Mouse (Mus musculus) heart, embryonic 12.5 days (tissue): ENCODE data around the gene Fbxo34. TPM values are rescaled to one million over a fixed set of nuclear protein-coding genes. Genes with fewer than 3 reads are reported as not detected.
"Not testable (repeated sequence)": the region's sequence is repeated elsewhere in the genome, so short reads cannot be mapped to it uniquely, and the experiment has no call there.

Experiments used
- ATAC-seq: fragments of 200-750 bp; cut with Nextera tagmentation; 2 replicates; pipeline ENCODE4 v1.8.0; 2017; ENCODE audit warnings: moderate TSS enrichment, moderate library complexity; ENCODE audit not compliant: insufficient number of reproducible peaks, low FRiP score
- H3K27ac ChIP-seq: fragments of 300-500 bp; sonication (generic); 2 replicates; pipeline ENCODE4 v1.5.1; 2016; ENCODE audit warnings: mild to moderate bottlenecking, moderate library complexity; ENCODE audit not compliant: poor library complexity, severe bottlenecking
- H3K27me3 ChIP-seq: fragments of 300-500 bp; sonication (generic); replicated peaks from 2 replicates; pipeline ENCODE4 v1.6.1; 2016; ENCODE audit warnings: mild to moderate bottlenecking, moderate library complexity
- H3K36me3 ChIP-seq: fragments of 300-500 bp; sonication (generic); 2 replicates; pipeline ENCODE4 v1.6.1; 2016; ENCODE audit warnings: mild to moderate bottlenecking, moderate library complexity
- H3K4me1 ChIP-seq: fragments of 300-500 bp; sonication (generic); replicated peaks from 2 replicates; pipeline ENCODE4 v1.6.1; 2016; ENCODE audit warnings: mild to moderate bottlenecking
- H3K4me2 ChIP-seq: fragments of 300-500 bp; sonication (generic); 2 replicates; pipeline ENCODE4 v1.6.1; 2016; ENCODE audit warnings: mild to moderate bottlenecking, moderate library complexity
- H3K4me3 ChIP-seq: fragments of 300-500 bp; sonication (generic); 2 replicates; pipeline ENCODE4 v1.5.1; 2016; ENCODE audit warnings: mild to moderate bottlenecking
- H3K9ac ChIP-seq: fragments of 300-500 bp; sonication (generic); 2 replicates; pipeline ENCODE4 v1.6.1; 2016; ENCODE audit warnings: mild to moderate bottlenecking, moderate library complexity
- H3K9me3 ChIP-seq: fragments of 300-500 bp; sonication (generic); replicated peaks from 2 replicates; pipeline ENCODE4 v1.6.1; 2016; ENCODE audit warnings: mild to moderate bottlenecking, moderate library complexity
- WGBS: fragments of 180-500 bp; shearing (Covaris S2); methylation state at CpG from one replicate; pipeline ENCODE4 v1.1.7; 2016; 5-methylcytosine and 5-hydroxymethylcytosine counted together
- polyA plus RNA-seq: library from polyadenylated mRNA; unstranded; fragments of >200 nt; fragmentation: Nextera tagmentation; extraction: Ambion mirVana; gene quantifications from 2 replicates; pipeline ENCODE4 v1.2.1, GENCODE M21; 2016

Gene Fbxo34
- 24.0 and 24.8 TPM in 2 replicates for polyA plus RNA-seq

GRCm38 (mm10) chr14:47450121-47450520 lies at the start of gene Fbxo34:
Gene Fbxo34 (plus strand): TSS chr14:47450421.
- H3K9me3 ChIP-seq, H3K27ac ChIP-seq, H3K4me3 ChIP-seq, H3K9ac ChIP-seq, H3K36me3 ChIP-seq, H3K4me1 ChIP-seq, H3K27me3 ChIP-seq, ATAC-seq, H3K4me2 ChIP-seq: not testable (repeated sequence)
- 91% methylated on average over 3 of the region's 5 CpGs for WGBS

GRCm38 (mm10) chr14:47402735-47403134 lies 47.5 kb upstream of the Fbxo34 start:
- no peak for ATAC-seq
- Histone ChIP-seq H3K9me3 (no peaks in the 10 kb centered on the region), H3K4me2 (no peak overlapping the region), H3K27me3 (no peaks in the 10 kb centered on the region), H3K4me3 (no peak overlapping the region), H3K9ac (no peak overlapping the region), H3K27ac (no peak overlapping the region), H3K36me3 (peaks cover 88% of the 10 kb centered on the region), H3K4me1 (no peaks in the 10 kb centered on the region)
- 91% methylated on average over 8 of the region's 8 CpGs for WGBS

DNA sequence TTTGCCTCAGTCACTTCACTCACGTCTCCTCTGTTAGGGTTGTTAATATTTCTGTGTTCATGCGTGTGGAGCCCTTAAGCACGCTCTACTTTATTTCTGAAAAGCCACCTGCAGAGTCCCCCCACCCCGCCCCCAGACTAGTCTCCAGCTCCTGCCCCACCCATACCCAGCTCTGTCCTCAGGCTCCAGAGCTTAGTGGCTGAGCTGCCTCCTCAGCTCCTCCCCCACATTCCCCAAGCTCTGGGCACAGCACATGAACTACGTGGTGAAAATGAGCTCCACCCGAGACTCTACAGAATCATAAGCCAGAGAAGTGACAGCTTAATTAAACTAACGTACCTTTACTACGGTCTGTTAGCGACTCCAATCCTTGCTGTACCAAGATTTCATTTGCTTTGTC lies 44.2 kb upstream of the Fbxo34 start:
- no peaks in the 10 kb centered on the region for H3K4me1 ChIP-seq
- H3K4me2 ChIP-seq, result no peak overlapping the region
- H3K9ac ChIP-seq, result no peak overlapping the region
- no peak overlapping the region for H3K4me3 ChIP-seq
- WGBS, result 85% methylated on average over 9 of the region's 9 CpGs
- ATAC-seq, result no peak
- no peaks in the 10 kb centered on the region for H3K9me3 ChIP-seq
- H3K36me3 ChIP-seq, result peaks cover 94% of the 10 kb centered on the region
- no peak overlapping the region for H3K27ac ChIP-seq
- no peaks in the 10 kb centered on the region for H3K27me3 ChIP-seq

GRCm38 (mm10) chr14:47417346-47417745 lies 32.9 kb upstream of the Fbxo34 start:
- Histone ChIP-seq H3K27ac (no peak overlapping the region), H3K9me3 (no peaks in the 10 kb centered on the region), H3K4me1 (peaks cover 15% of the 10 kb centered on the region), H3K9ac (peak overlapping the region; percentile 72), H3K27me3 (no peaks in the 10 kb centered on the region), H3K4me2 (peak overlapping the region; percentile 82), H3K4me3 (peak overlapping the region; percentile 79), H3K36me3 (peaks cover 37% of the 10 kb centered on the region)
- 31% methylated on average over 3 of the region's 3 CpGs for WGBS
- no peak for ATAC-seq

DNA sequence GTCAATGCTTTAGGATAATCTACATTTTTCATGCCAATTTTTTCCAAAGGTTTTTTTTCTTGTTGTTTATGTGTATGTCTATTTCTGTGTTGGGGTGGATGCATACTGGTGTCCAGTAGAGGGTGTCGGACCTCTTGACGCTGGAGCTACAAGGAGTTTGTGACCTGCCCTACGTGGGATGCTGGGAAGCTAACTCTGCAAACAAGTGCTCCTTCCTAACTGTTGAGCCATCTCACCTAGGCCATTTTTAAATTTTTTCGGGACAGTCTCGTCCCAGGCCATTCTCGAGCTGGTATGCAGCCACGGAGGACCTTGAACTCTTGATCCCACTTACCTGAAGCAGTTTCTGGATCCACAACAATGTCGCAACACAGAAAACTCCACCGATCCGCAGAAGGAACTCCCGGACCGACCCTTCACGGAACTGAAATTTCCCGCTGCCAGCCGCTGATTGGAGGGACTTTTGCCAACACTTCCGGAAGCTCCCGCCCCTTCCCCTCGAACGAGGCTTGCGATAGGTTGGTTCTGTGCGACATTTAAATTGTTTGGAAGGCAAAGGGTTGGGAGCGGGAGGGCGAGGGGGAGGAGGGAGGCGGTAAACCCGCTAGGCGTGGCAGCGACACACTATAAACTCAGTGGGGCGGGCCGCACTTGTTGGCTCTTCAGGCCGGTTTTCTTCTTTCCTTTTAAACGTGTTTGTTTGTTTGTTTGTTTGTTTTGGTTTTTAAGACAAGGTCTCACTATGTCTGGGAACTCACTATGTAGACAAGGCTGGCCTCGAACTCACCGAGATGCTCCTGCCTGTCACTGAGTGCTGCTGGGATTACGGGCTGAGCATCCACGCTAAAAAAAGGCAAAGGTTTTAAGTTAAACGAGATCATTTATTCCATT lies 32.2 kb upstream of the Fbxo34 start, which contains the start of gene Dlgap5:
Gene Dlgap5 (minus strand): TSS at position 633 of the 891 bp plus-strand sequence.
- 2% methylated on average over 36 of the region's 36 CpGs for WGBS
- Histone ChIP-seq H3K27me3 (no peaks in the 10 kb centered on the region), H3K4me2 (peak within 1 kb of the TSS; percentile 82), H3K9ac (peak within 1 kb of the TSS; percentile 72), H3K4me3 (peak within 1 kb of the TSS; percentile 79), H3K4me1 (peaks cover 15% of the 10 kb centered on the region), H3K27ac (0 out of 2 replicates have a peak within 1 kb of the TSS, but pooled peaks have one; percentile 48), H3K9me3 (no peaks in the 10 kb centered on the region), H3K36me3 (peaks cover 32% of the 10 kb centered on the region)
- peak; percentile 94 for ATAC-seq

DNA sequence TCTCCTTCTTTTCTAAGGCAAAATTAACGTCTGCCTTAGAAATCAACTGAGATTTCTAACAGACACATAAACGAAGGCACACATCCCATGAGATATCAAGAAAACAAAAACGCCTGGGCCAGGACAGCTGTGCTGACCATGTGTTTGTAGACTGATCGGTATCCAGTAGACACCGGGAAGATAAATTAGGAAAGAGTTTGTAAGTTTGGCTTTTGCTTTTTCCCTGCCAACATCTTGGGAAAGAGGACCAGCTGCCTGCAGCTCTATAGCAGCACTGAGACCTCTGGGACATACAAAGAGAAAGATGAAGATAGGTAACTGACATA lies 31.6 kb upstream of the Fbxo34 start:
- Histone ChIP-seq H3K9ac (peak overlapping the region; percentile 72), H3K4me1 (peaks cover 15% of the 10 kb centered on the region), H3K9me3 (no peaks in the 10 kb centered on the region), H3K4me2 (peak overlapping the region; percentile 82), H3K4me3 (peak overlapping the region; percentile 79), H3K27me3 (no peaks in the 10 kb centered on the region), H3K27ac (no peak overlapping the region), H3K36me3 (peaks cover 26% of the 10 kb centered on the region)
- no peak for ATAC-seq
- 44% methylated on average over 5 of the region's 5 CpGs for WGBS

DNA sequence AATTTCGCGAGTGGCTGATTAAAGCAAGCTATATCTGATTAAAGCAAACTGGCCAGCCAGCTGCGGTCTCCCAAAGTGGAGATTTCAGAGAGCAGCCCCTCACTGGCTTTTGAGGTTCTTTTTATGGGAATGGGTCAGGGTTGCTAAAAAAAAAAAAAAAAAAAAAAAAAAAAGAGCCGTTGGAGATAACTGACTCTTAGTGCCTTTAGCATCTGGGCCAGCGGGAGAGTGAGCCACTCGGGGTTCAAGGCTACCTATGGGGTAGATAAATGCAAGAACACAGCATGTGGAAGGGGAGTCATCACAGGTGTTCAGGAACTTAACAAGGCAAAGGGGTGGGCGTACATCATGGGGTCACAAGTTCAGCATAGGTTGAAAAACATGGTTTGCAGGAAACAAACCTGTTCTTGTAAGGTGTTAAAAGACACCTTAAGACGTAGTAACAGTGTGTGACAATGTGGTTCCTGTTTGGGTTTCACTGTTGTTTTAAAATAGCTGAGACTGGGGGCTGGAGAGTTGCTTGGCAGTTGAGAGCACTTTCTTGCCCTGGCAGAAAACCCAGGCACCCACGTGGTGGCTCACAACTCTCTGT lies 31.1 kb upstream of the Fbxo34 start:
- H3K9ac ChIP-seq, result no peak overlapping the region
- 81% methylated on average over 9 of the region's 9 CpGs for WGBS
- H3K36me3 ChIP-seq, result peaks cover 21% of the 10 kb centered on the region
- H3K4me1 ChIP-seq, result peaks cover 15% of the 10 kb centered on the region
- ATAC-seq, result no peak
- H3K4me2 ChIP-seq, result no peak overlapping the region
- H3K27me3 ChIP-seq, result no peaks in the 10 kb centered on the region
- H3K9me3 ChIP-seq, result no peaks in the 10 kb centered on the region
- no peak overlapping the region for H3K27ac ChIP-seq
- no peak overlapping the region for H3K4me3 ChIP-seq

DNA sequence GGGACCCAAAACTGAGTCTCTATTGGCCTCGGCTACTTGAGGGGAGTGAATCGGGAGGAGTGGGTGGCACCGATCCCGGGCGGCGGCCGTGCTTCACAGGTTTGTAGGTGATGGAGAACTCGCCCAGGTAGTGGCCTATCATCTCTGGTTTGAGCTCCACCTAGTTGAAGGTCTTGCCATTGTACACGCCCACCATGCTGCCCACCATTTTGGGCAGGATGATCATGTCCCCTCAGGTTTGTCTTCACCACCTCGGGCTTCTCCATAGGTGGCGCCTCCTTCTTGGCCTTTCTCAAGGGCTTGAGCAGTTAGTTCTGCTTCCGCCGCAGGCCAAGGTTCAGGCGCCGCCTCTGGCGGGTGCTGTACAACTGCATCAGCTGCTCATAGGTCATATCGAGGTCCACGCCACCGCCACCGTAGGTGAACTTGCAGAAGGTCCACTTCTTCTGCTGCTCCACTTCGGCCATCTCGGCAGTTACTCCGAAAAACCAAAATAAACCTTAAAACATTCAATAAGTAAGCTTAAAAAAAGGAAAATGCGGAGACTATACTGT lies 30.4 kb upstream of the Fbxo34 start:
- H3K9me3 ChIP-seq, result no peaks in the 10 kb centered on the region
- WGBS, result 85% methylated on average over 24 of the region's 24 CpGs
- no peak overlapping the region for H3K9ac ChIP-seq
- no peaks in the 10 kb centered on the region for H3K27me3 ChIP-seq
- peaks cover 15% of the 10 kb centered on the region for H3K36me3 ChIP-seq
- no peak overlapping the region for H3K4me3 ChIP-seq
- no peak overlapping the region for H3K27ac ChIP-seq
- peaks cover 15% of the 10 kb centered on the region for H3K4me1 ChIP-seq
- no peak overlapping the region for H3K4me2 ChIP-seq
- ATAC-seq, result no peak

GRCm38 (mm10) chr14:47421606-47422005 lies 28.6 kb upstream of the Fbxo34 start:
- no peaks in the 10 kb centered on the region for H3K9me3 ChIP-seq
- H3K4me1 ChIP-seq, result peaks cover 15% of the 10 kb centered on the region
- no peak overlapping the region for H3K4me2 ChIP-seq
- no peak for ATAC-seq
- H3K27me3 ChIP-seq, result no peaks in the 10 kb centered on the region
- no peak overlapping the region for H3K9ac ChIP-seq
- H3K27ac ChIP-seq, result no peak overlapping the region
- 40% methylated on average over 2 of the region's 2 CpGs for WGBS
- no peaks in the 10 kb centered on the region for H3K36me3 ChIP-seq
- no peak overlapping the region for H3K4me3 ChIP-seq

- H3K4me2 ChIP-seq, result no peak overlapping the region
- H3K36me3 ChIP-seq, result no peaks in the 10 kb centered on the region
- no peak for ATAC-seq
- no peaks in the 10 kb centered on the region for H3K27me3 ChIP-seq
- peaks cover 7% of the 10 kb centered on the region for H3K4me1 ChIP-seq
- no peak overlapping the region for H3K4me3 ChIP-seq
- H3K9ac ChIP-seq, result no peak overlapping the region
- H3K9me3 ChIP-seq, result no peaks in the 10 kb centered on the region
- WGBS, result 63% methylated on average over 4 of the region's 4 CpGs
- H3K27ac ChIP-seq, result no peak overlapping the region
Measured at GRCm38 (mm10) chr14:47422466-47422865, 27.8 kb upstream of the Fbxo34 start.

DNA sequence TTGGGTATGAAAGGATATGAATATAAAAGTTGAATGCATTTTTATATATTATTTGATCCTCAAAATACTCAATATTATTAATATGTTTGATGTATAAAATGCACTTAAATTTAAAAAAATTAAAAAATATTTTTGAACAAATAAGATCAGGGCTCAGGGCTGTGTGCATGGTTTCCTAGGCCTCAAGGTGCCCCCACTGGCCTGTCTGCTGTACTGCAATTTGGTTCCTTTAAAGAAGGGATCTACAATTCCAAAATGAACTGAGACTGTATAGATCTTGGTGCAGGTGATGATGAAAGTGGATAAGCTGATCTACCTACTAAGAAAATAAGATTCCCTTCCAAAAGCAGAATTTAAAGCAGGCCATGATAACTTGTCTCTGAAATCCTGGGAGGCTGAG lies 17.2 kb upstream of the Fbxo34 start:
- Histone ChIP-seq H3K4me2 (no peak overlapping the region), H3K9me3 (0 out of 2 replicates have a peak, but pooled peaks cover 2% of the 10 kb centered on the region), H3K27ac (no peak overlapping the region), H3K36me3 (no peaks in the 10 kb centered on the region), H3K4me3 (no peak overlapping the region), H3K9ac (no peak overlapping the region), H3K27me3 (no peaks in the 10 kb centered on the region), H3K4me1 (no peaks in the 10 kb centered on the region)
- ATAC-seq, result no peak
